Mouse (Mus musculus) thymus, adult 2 months (tissue): ENCODE data around the gene Cdh4.

Source experiments
- CTCF ChIP-seq: fragments of 200-500 bp; IDR thresholded peaks from 2 replicates; pipeline ENCODE4 v1.5.1; 2012; ENCODE audit warnings: mild to moderate bottlenecking, control low read depth, low read length, moderate library complexity, borderline replicate concordance; ENCODE audit not compliant: control insufficient read depth, poor library complexity, insufficient read depth; ENCODE audit errors: extremely low read depth
- POLR2A ChIP-seq: fragments of 200-500 bp; IDR thresholded peaks from 2 replicates; pipeline ENCODE4 v1.6.1; 2012; ENCODE audit warnings: mild to moderate bottlenecking, low read length, control low read depth, moderate library complexity; ENCODE audit not compliant: control insufficient read depth, poor library complexity, insufficient read depth; ENCODE audit errors: extremely low read depth

DNA sequence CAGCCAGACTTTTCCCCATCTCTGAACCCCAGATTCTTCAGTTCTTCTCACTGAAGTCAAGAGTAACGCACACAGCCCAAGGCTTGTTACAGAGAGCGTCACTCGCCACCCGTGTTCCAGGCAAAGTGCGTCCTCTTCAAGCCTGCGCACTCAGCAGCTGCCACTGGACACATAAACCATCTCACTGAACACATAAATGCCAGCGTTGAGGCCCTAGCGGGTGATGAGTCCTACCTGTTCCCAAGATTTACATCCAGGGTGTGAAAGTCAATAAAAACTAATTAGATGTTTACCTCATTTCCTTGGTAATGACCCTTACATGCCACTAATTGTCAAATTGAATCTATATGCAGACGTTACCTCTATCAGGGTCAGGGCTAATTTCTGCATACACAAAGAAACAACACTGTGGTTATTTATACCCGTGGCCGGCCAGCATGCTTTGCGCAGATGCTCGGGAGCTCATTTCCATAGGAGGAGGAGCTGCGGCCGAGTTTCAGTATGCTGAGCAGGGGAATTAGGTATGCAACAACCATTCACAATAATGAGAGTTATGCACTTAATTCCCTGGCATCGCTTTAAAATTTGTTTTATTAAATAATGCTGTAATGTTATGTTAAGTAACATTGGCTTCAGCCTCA is 25.5 kb upstream of the Cdh4 start:
- TF ChIP-seq POLR2A: no peak
- no peak for TF ChIP-seq CTCF
